Mouse (Mus musculus) skeletal muscle tissue, postnatal 0 days (tissue): ENCODE measurements around the gene Mymk. TPM values are rescaled to one million over a fixed set of nuclear protein-coding genes. Genes with fewer than 3 reads are reported as not detected.

Experiments
- polyA plus RNA-seq: library from polyadenylated mRNA; unstranded; fragments of >200 nt; fragmentation: Nextera tagmentation; extraction: Ambion mirVana; gene quantifications from 2 replicates; pipeline ENCODE4 v1.2.1, GENCODE M21; 2015

Mymk gene
- 166 and 171 TPM in 2 replicates for polyA plus RNA-seq

DNA sequence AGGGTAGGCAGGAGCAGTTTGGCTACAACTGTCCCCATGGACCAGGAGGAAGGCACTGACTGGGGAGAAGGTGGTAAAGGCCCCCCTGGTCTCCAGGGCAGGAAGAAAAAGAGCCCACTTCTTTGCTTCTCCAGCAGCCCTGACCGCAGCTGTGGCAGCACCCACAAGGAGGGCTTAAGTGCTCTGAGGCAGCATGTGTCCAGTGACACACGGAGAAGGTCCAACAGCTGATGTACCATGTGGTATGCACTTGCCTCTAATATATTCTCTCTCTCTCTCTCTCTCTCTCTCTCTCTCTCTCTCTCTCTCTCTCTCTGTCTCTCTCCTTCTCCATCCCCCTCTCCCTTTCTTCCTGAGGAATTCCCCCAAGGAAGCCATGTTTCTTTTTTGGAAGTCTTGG lies at the start of gene Mymk:
Mymk (minus strand) TSS at position 202 of the 400 bp plus-strand sequence.

DNA sequence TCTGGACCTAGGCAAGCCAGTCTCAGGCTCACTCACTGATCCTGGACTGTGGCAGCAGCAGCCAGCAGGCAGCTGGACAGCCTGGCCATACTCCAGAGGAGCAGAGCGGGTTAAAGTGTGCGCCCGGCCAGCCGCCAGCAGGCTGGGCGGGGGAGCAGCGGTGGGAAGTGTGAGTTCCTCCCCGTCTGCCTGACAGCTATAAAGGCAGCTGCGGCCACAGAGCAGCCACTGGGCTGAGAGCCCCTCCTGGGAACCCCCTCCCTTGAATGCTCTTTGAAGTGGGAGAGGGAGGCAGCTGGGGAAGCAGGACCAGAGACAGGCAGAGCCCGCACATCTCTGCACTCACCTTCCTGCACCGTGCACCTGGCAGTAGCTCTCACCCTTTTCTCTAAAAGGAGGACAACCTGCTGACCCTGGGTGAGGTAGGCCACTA lies 7.2 kb upstream of the Mymk start, which contains the start of gene Adamtsl2:
Adamtsl2 (plus strand) TSS at position 228 of the 433 bp plus-strand sequence.

DNA sequence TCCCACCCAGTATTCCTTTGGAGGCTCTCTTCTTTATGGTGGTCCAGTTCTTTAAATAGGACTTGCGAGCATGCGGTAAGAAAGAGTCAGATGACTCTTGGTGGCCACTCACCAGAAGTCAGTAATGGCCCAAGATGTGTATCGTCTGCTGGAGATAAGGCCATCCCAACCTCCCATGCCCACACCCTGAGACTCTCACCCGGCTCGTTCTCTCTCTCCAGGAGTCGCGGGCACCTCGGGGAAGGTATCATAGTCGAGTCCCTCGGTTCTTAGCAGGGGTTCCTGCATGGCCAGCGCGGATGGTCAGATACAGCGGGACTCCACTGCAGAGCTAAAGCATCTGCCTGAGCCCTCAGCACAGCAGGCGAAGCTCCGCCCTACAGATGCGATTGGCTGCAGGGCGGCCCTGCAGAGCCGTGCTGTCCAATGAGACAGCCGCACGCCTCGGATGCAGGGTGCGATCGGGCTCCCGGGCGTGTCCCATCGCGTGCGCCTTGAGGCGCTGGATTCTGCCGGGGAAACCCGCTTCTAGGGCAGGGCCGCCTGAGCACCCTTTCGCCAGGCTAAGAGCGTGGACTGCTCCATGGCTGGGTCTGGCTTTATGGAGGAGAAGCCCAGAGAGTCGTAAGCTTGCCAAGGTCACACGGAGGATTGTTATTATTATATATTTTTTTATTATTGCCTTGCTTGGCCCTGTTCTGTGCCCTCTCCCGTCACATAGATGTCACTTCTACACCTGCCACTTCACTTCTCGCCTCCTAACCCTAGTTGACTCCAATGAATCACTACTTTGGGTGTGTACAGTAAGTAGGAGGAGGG lies 44.2 kb downstream of the Mymk start, which contains the start of gene Slc2a6:
Slc2a6 (minus strand) TSS at position 381 of the 819 bp plus-strand sequence.

Other genes with a start within 250 kb of the Mymk start
- gene Abo, start 207.2 kb downstream of the Mymk start, polyA plus RNA-seq = not detected in 2 replicates
- 8.4 and 8.8 TPM in 2 replicates for gene Surf6, start 169.3 kb downstream of the Mymk start, polyA plus RNA-seq
- 27.8 and 30.7 TPM in 2 replicates for gene Med22, start 161.5 kb downstream of the Mymk start, polyA plus RNA-seq
- 346 and 348 TPM in 2 replicates for gene Rpl7a, start 161.4 kb downstream of the Mymk start, polyA plus RNA-seq
- gene Surf2, start 155.8 kb downstream of the Mymk start, polyA plus RNA-seq = 22.1 and 24.5 TPM in 2 replicates
- gene Surf1, start 155.6 kb downstream of the Mymk start, polyA plus RNA-seq = 39.8 and 44.5 TPM in 2 replicates
- 113 and 137 TPM in 2 replicates for gene Surf4, start 138.3 kb downstream of the Mymk start, polyA plus RNA-seq
- gene Stkld1, start 138.1 kb downstream of the Mymk start, polyA plus RNA-seq = 0.09 TPM in 1 of 2 replicates, not detected in the other
- gene Rexo4, start 107.8 kb downstream of the Mymk start, polyA plus RNA-seq = 16.3 and 18.7 TPM in 2 replicates
- 0.12 TPM in 1 of 2 replicates, not detected in the other for gene Adamts13, start 98.8 kb downstream of the Mymk start, polyA plus RNA-seq
- gene Cacfd1, start 62.3 kb downstream of the Mymk start, polyA plus RNA-seq = 27.7 and 32.4 TPM in 2 replicates
- gene Slc2a6, start 44.2 kb downstream of the Mymk start, polyA plus RNA-seq = 0.54 and 0.56 TPM in 2 replicates
- gene Adamtsl2, start 7.2 kb upstream of the Mymk start, polyA plus RNA-seq = 2.2 and 2.6 TPM in 2 replicates
- 0.15 and 0.18 TPM in 2 replicates for gene Fam163b, start 70.3 kb upstream of the Mymk start, polyA plus RNA-seq
- 0.82 and 1.2 TPM in 2 replicates for gene Dbh, start 93.1 kb upstream of the Mymk start, polyA plus RNA-seq
- 5.0 and 5.7 TPM in 2 replicates for gene Sardh, start 176.2 kb upstream of the Mymk start, polyA plus RNA-seq